Mouse (Mus musculus) bone marrow macrophage, adult 2 months (primary cell): ENCODE results near the gene Crk.

Experiments used
- CTCF ChIP-seq: IDR thresholded peaks from 2 replicates; pipeline ENCODE4 v1.5.1; 2012; ENCODE audit warnings: low read depth, mild to moderate bottlenecking, low read length, moderate library complexity
- POLR2A ChIP-seq: IDR thresholded peaks from 2 replicates; pipeline ENCODE4 v1.6.1; 2012; ENCODE audit warnings: mild to moderate bottlenecking, low read depth, low read length, borderline replicate concordance

- TF ChIP-seq CTCF, result no peak
- no peak for TF ChIP-seq POLR2A
Measured at GRCm38 (mm10) chr11:75744761-75745160, 65.7 kb downstream of the Crk start.
